Mouse (Mus musculus) liver, adult 2 months (tissue): Measurements from ENCODE around the gene Psmf1. TPM values are rescaled to one million over a fixed set of nuclear protein-coding genes. Genes with fewer than 3 reads are reported as not detected.

Experiments
- DNase-seq: peaks from one replicate; pipeline ENCODE4 v3.0.0-alpha.2; 2011; ENCODE audit warnings: low read depth, low spot score; ENCODE audit errors: extremely low read depth
- H3K27ac ChIP-seq: fragments of 200-500 bp; replicated peaks from 2 replicates; pipeline ENCODE4 v1.5.1; 2012; ENCODE audit warnings: low read depth, mild to moderate bottlenecking, control low read depth, inconsistent platforms, low read length; ENCODE audit not compliant: insufficient read depth
- H3K27me3 ChIP-seq: fragments of 200-500 bp; 2 replicates; pipeline ENCODE4 v1.6.1; 2012; ENCODE audit warnings: mild to moderate bottlenecking, moderate library complexity, low read length, inconsistent platforms; ENCODE audit not compliant: control insufficient read depth, insufficient read depth
- H3K36me3 ChIP-seq: fragments of 200-500 bp; 2 replicates; pipeline ENCODE4 v1.6.1; 2012; ENCODE audit warnings: low read length, inconsistent platforms; ENCODE audit not compliant: control insufficient read depth, insufficient read depth
- H3K4me1 ChIP-seq: fragments of 200-500 bp; 2 replicates; pipeline ENCODE4 v1.6.1; 2011; ENCODE audit warnings: low read length; ENCODE audit not compliant: control insufficient read depth, insufficient read depth
- H3K4me3 ChIP-seq: fragments of 200-500 bp; 2 replicates; pipeline ENCODE4 v1.5.1; 2011; ENCODE audit warnings: low read depth, mild to moderate bottlenecking, control low read depth, low read length, moderate library complexity; ENCODE audit not compliant: insufficient read depth
- H3K79me2 ChIP-seq: fragments of 200-500 bp; 2 replicates; pipeline ENCODE4 v1.6.1; 2012; ENCODE audit warnings: inconsistent platforms, mild to moderate bottlenecking, low read length, moderate library complexity; ENCODE audit not compliant: control insufficient read depth, insufficient read depth
- H3K9ac ChIP-seq: fragments of 200-500 bp; 2 replicates; pipeline ENCODE4 v1.6.1; 2012; ENCODE audit warnings: low read depth, mild to moderate bottlenecking, control low read depth, inconsistent platforms, low read length
- CTCF ChIP-seq: fragments of 200-500 bp; IDR thresholded peaks from 2 replicates; pipeline ENCODE4 v1.5.1; 2011; ENCODE audit warnings: low read depth, low read length, control low read depth
- POLR2A ChIP-seq: fragments of 200-500 bp; IDR thresholded peaks from 2 replicates; pipeline ENCODE4 v1.6.1; 2011; ENCODE audit warnings: low read length, control low read depth; ENCODE audit not compliant: insufficient read depth; ENCODE audit errors: extremely low read depth
- WGBS: fragments of 180-500 bp; shearing (Covaris S2); methylation state at CpG from one replicate; pipeline ENCODE4 v1.1.7; 2018; 5-methylcytosine and 5-hydroxymethylcytosine counted together
- polyA plus RNA-seq: library from polyadenylated mRNA; depleted of rRNA; stranded (reverse); fragments of >200 nt; gene quantifications from 2 replicates; pipeline ENCODE4 v1.2.3, GENCODE M21; 2012; rRNA removed
- total RNA-seq: library from RNA; depleted of rRNA; stranded (reverse); fragments of >200 nt; gene quantifications from 2 replicates; pipeline ENCODE4 v1.2.3, GENCODE M21; 2014; rRNA removed

Gene Psmf1
- 7.5 and 9.2 TPM in 2 replicates for total RNA-seq
- polyA plus RNA-seq = 39.2 and 46.0 TPM in 2 replicates

GRCm38 (mm10) chr2:151743845-151744244 lies at the start of gene Psmf1:
Gene Psmf1 (minus strand): TSS chr2:151744186.
- H3K9ac ChIP-seq = no peak within 1 kb of the TSS
- DNase-seq = no peak
- peaks cover 15% of the 10 kb centered on the region; the same call in 1 of the 2 replicates for H3K79me2 ChIP-seq
- no peaks in the 10 kb centered on the region for H3K27me3 ChIP-seq
- H3K4me1 ChIP-seq = peaks cover 13% of the 10 kb centered on the region
- no peak within 1 kb of the TSS for H3K27ac ChIP-seq
- TF ChIP-seq CTCF (no peak), POLR2A (no peak)
- H3K4me3 ChIP-seq = no peak within 1 kb of the TSS
- H3K36me3 ChIP-seq = no peaks in the 10 kb centered on the region

- no peak overlapping the region for H3K4me3 ChIP-seq
- H3K36me3 ChIP-seq = no peaks in the 10 kb centered on the region
- H3K9ac ChIP-seq = no peak overlapping the region
- TF ChIP-seq CTCF = no peak
- TF ChIP-seq POLR2A = no peak
- no peak overlapping the region for H3K27ac ChIP-seq
- WGBS = 42% methylated on average over 5 of the region's 5 CpGs
- no peaks in the 10 kb centered on the region for H3K4me1 ChIP-seq
- DNase-seq = no peak
- H3K79me2 ChIP-seq = no peaks in the 10 kb centered on the region
- H3K27me3 ChIP-seq = no peaks in the 10 kb centered on the region
Measured at GRCm38 (mm10) chr2:151791156-151791555, 47.2 kb upstream of the Psmf1 start.

GRCm38 (mm10) chr2:151790169-151790568 lies 46.2 kb upstream of the Psmf1 start:
- no peaks in the 10 kb centered on the region for H3K27me3 ChIP-seq
- WGBS = 72% methylated on average over 7 of the region's 7 CpGs

GRCm38 (mm10) chr2:151788221-151788977 lies 44.4 kb upstream of the Psmf1 start:
- no peak overlapping the region for H3K27ac ChIP-seq
- H3K4me1 ChIP-seq = no peaks in the 10 kb centered on the region
- no peaks in the 10 kb centered on the region for H3K79me2 ChIP-seq
- no peaks in the 10 kb centered on the region for H3K36me3 ChIP-seq
- TF ChIP-seq POLR2A (no peak), CTCF (no peak)
- H3K27me3 ChIP-seq = no peaks in the 10 kb centered on the region
- no peak overlapping the region for H3K4me3 ChIP-seq
- WGBS = 67% methylated on average over 7 of the region's 7 CpGs
- H3K9ac ChIP-seq = no peak overlapping the region
- no peak for DNase-seq

More at GRCm38 (mm10) chr2:151790169-151790568, 46.2 kb upstream of the Psmf1 start:
- Histone ChIP-seq H3K4me1 (no peaks in the 10 kb centered on the region), H3K9ac (no peak overlapping the region), H3K4me3 (no peak overlapping the region), H3K79me2 (no peaks in the 10 kb centered on the region), H3K27ac (no peak overlapping the region), H3K36me3 (no peaks in the 10 kb centered on the region)
- TF ChIP-seq CTCF (no peak), POLR2A (no peak)
- DNase-seq = no peak

- no peaks in the 10 kb centered on the region for H3K79me2 ChIP-seq
- 86% methylated on average over 2 of the region's 2 CpGs for WGBS
- no peak overlapping the region for H3K9ac ChIP-seq
- TF ChIP-seq POLR2A (no peak), CTCF (no peak)
- no peak overlapping the region for H3K4me3 ChIP-seq
- H3K27ac ChIP-seq = no peak overlapping the region
- H3K27me3 ChIP-seq = no peaks in the 10 kb centered on the region
- DNase-seq = no peak
- no peaks in the 10 kb centered on the region for H3K4me1 ChIP-seq
- no peaks in the 10 kb centered on the region for H3K36me3 ChIP-seq
Measured at GRCm38 (mm10) chr2:151783493-151783892, 39.5 kb upstream of the Psmf1 start.

- TF ChIP-seq CTCF = no peak
- TF ChIP-seq POLR2A = no peak
- no peak overlapping the region for H3K9ac ChIP-seq
Measured at GRCm38 (mm10) chr2:151777366-151777765, 33.4 kb upstream of the Psmf1 start.

More at GRCm38 (mm10) chr2:151777366-151777765, 33.4 kb upstream of the Psmf1 start:
- Histone ChIP-seq H3K79me2 (no peaks in the 10 kb centered on the region), H3K27ac (no peak overlapping the region), H3K27me3 (no peaks in the 10 kb centered on the region), H3K4me3 (no peak overlapping the region), H3K36me3 (no peaks in the 10 kb centered on the region), H3K4me1 (no peaks in the 10 kb centered on the region)
- no peak for DNase-seq
- 90% methylated on average over 3 of the region's 3 CpGs for WGBS
